ENCODE assay signal across 8 mouse cellular contexts in genomic region chr5:119686199-119686964, GRCm38 (mm10). TPM values are rescaled to one million over a fixed set of nuclear protein-coding genes. Genes with fewer than 3 reads are reported as not detected.
A peak's percentile ranks its signal among the peaks of the same experiment; 100 is the strongest.
DNase-seq lines count a peak whose midpoint lies in the region; ATAC-seq and TF ChIP-seq lines count a peak whose summit lies in the region.

No protein-coding gene starts in this region.

- WGBS in kidney, adult 2 months = 3% methylated on average over 30 of the region's 30 CpGs
- WGBS in hindbrain, embryonic 14.5 days = under 1% methylated on average over 30 of the region's 30 CpGs
- 2% methylated on average over 30 of the region's 30 CpGs for WGBS in lung, embryonic 15.5 days

- no peak for TF ChIP-seq POLR2A in kidney, adult 2 months (IDR thresholded peaks at IDR 0.05; ENCODE audit: low read depth, low read length)

- no peaks in the 10 kb centered on the region for H3K4me1 ChIP-seq in kidney, adult 2 months (ENCODE audit: control insufficient read depth, insufficient read depth, low read length)
- no peaks in the 10 kb centered on the region for H3K4me1 ChIP-seq in hindbrain, embryonic 14.5 days (replicated peaks; ENCODE audit: control insufficient read depth, insufficient read depth, low read length)
- H3K4me1 ChIP-seq in lung, embryonic 15.5 days = peaks cover 43% of the 10 kb centered on the region

- no peaks in the 10 kb centered on the region for H3K9me3 ChIP-seq in hindbrain, embryonic 14.5 days (ENCODE audit: control insufficient read depth, low read length)
- H3K9me3 ChIP-seq in lung, embryonic 15.5 days = no peaks in the 10 kb centered on the region

- TF ChIP-seq CTCF in kidney, adult 2 months (conservative IDR thresholded peaks at IDR 0.05; ENCODE audit: insufficient read depth, insufficient read length, low read depth, low read length) = peak; percentile 47

- ATAC-seq in hindbrain, embryonic 14.5 days (ENCODE audit: low FRiP score) = no peak
- peak; percentile 20; the same call in 1 of the 2 replicates for ATAC-seq in lung, embryonic 15.5 days (ENCODE audit: borderline replicate concordance, extremely low read depth, low FRiP score, low TSS enrichment)

- H3K9ac ChIP-seq in hindbrain, embryonic 14.5 days = no peak overlapping the region
- peak overlapping the region; percentile 35 for H3K9ac ChIP-seq in lung, embryonic 15.5 days

- peak overlapping the region; percentile 14; the same call in 1 of the 2 replicates for H3K4me2 ChIP-seq in hindbrain, embryonic 14.5 days (replicated peaks)
- H3K4me2 ChIP-seq in lung, embryonic 15.5 days = peak overlapping the region; percentile 65

- no peak for DNase-seq in kidney, adult 2 months
- DNase-seq in kidney, adult 8-10 months = no peak
- DNase-seq in embryo, embryonic 10 days (ENCODE audit: low spot score) = peak; percentile 65
- no peak for DNase-seq in hindbrain, embryonic 14.5 days (ENCODE audit: low spot score)
- DNase-seq in thymus, postnatal 14 days = no peak
- no peak for DNase-seq in frontal cortex, postnatal 14 days (ENCODE audit: low spot score in 2 of 2)
- no peak for DNase-seq in thymus, adult 18-20 months

- peak overlapping the region; percentile 28 for H3K4me3 ChIP-seq in kidney, adult 2 months (ENCODE audit: insufficient read depth, low read depth, low read length)
- no peak overlapping the region for H3K4me3 ChIP-seq in hindbrain, embryonic 14.5 days (replicated peaks; ENCODE audit: low read length)
- peak overlapping the region; percentile 37 for H3K4me3 ChIP-seq in lung, embryonic 15.5 days

- peaks cover 1% of the 10 kb centered on the region for H3K27me3 ChIP-seq in kidney, adult 2 months (replicated peaks; ENCODE audit: control insufficient read depth, insufficient read depth, low read length)
- peaks cover 100% of the 10 kb centered on the region for H3K27me3 ChIP-seq in hindbrain, embryonic 14.5 days (ENCODE audit: control insufficient read depth, insufficient read depth, low read length)
- peaks cover 78% of the 10 kb centered on the region for H3K27me3 ChIP-seq in lung, embryonic 15.5 days

- H3K27ac ChIP-seq in kidney, adult 2 months (ENCODE audit: insufficient read depth, low read depth, low read length) = 0 out of 2 replicates have a peak overlapping the region, but pooled peaks have one; percentile 20
- no peak overlapping the region for H3K27ac ChIP-seq in hindbrain, embryonic 14.5 days
- peak overlapping the region; percentile 80 for H3K27ac ChIP-seq in lung, embryonic 15.5 days

- H3K36me3 ChIP-seq in kidney, adult 2 months (ENCODE audit: control insufficient read depth, insufficient read depth, low read length) = no peaks in the 10 kb centered on the region
- H3K36me3 ChIP-seq in hindbrain, embryonic 14.5 days (replicated peaks; ENCODE audit: control insufficient read depth, insufficient read depth) = no peaks in the 10 kb centered on the region
- H3K36me3 ChIP-seq in lung, embryonic 15.5 days = peaks cover 6% of the 10 kb centered on the region; the same call in 1 of the 2 replicates

RNA-seq across cellular contexts. Expression of gene Tbx3, which starts 15.9 kb away (rescaled TPM):
- 6.9 and 12.2 TPM in 2 replicates for polyA plus RNA-seq in kidney, adult 2 months (2012; rRNA removed)
- 4.3 and 6.6 TPM in 2 replicates for polyA plus RNA-seq in hindbrain, embryonic 14.5 days (2014; fragmentation: Nextera tagmentation; extraction: Ambion mirVana)
- polyA plus RNA-seq in lung, embryonic 15.5 days (2015; fragmentation: Nextera tagmentation; extraction: Ambion mirVana) = 59.7 and 63.9 TPM in 2 replicates
